In the genomic region with DNA sequence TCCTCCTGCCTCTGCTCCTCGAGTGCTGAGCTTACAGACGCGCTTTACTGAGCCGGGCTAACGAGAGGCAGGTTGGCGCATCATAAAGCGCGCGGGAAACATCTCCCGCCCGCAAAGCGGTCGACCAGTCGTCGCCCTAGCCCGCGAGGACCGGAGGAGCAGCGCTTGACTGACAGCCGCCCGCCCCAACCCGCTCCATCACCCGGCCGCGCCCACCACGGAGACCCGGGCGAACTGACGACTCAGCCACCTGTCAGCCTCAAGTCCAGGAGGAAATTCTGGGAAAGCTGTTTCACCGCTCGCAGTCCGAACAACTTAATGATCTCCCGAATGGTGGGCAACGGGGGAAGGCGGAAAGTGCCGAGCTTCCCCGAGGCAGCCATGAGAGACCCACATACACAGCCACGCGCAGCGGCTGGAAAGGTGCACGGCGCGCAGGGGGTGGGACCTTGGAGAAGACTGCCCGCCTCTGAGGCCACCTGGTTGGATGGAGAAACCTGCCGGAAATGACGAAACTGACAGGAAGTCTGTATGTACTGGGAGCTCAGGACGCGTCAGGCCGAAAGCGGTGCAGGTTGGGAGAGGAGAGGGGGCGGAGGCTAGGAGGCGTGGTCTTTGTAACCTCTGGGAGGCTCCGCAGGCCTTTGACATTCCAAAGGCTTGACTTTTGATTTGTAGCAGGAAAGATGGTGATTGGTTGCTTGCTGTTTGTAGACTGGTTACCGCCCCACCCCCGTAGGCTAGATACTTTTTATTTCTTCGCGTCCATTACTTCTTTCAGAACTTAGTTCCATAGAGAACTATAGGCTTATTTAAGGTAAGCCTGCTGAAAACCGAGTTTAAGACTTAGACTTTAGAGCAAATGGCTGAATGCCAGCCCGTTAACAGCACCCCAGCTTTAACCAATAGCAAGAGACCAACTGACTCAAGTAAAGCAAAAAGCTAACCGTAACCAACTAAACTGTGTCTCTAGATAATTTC, we compare ENCODE assay signal across 8 mouse cellular contexts. TPM values are rescaled to one million over a fixed set of nuclear protein-coding genes. Genes with fewer than 3 reads are reported as not detected.
DNase-seq lines count a peak whose midpoint lies in the region; ATAC-seq and TF ChIP-seq lines count a peak whose summit lies in the region.

A gene (minus strand): TSS at position 451 of the 981 bp plus-strand sequence.

- ATAC-seq in forebrain, embryonic 15.5 days (replicated peaks): peak; percentile 99
- ATAC-seq in neutrophil, adult 5-6 weeks (ENCODE audit: extremely low read depth, insufficient number of reproducible peaks, low FRiP score, poor library complexity, severe bottlenecking): peak; percentile 99

- H3K4me1 ChIP-seq in ES-E14 (ENCODE audit: control insufficient read depth in 2 of 2, insufficient read depth in 2 of 2, low read length in 2 of 2, poor library complexity in 1 of 2): peaks cover 0 to 10% of the 10 kb centered on the region in 2 experiments; a peak in 3 of 4 replicates
- peaks cover 15% of the 10 kb centered on the region for H3K4me1 ChIP-seq in forebrain, embryonic 15.5 days
- peaks cover 3% of the 10 kb centered on the region; the same call in 1 of the 2 replicates for H3K4me1 ChIP-seq in lung, adult 2 months (ENCODE audit: control insufficient read depth, insufficient read depth, low read length)

- no peaks in the 10 kb centered on the region for H3K27me3 ChIP-seq in forebrain, embryonic 15.5 days

- intact Hi-C loops in heart, postnatal 25 days (cut with DNase I): no loop called here

- H3K4me2 ChIP-seq in forebrain, embryonic 15.5 days (replicated peaks): peak within 1 kb of the TSS; percentile 59

- under 1% methylated on average over 60 of the region's 60 CpGs for WGBS in forebrain, embryonic 15.5 days
- WGBS in lung, adult 2 months: under 1% methylated on average over 60 of the region's 60 CpGs

- peak within 1 kb of the TSS; percentile 88 to 89 for H3K4me3 ChIP-seq in ES-E14 (ENCODE audit: insufficient read depth in 1 of 2, low read depth in 1 of 2, low read length in 2 of 2, poor library complexity in 1 of 2, severe bottlenecking in 1 of 2)
- H3K4me3 ChIP-seq in forebrain, embryonic 15.5 days: peak within 1 kb of the TSS; percentile 67
- H3K4me3 ChIP-seq in lung, adult 2 months (replicated peaks; ENCODE audit: extremely low read depth, low read depth, low read length): peak within 1 kb of the TSS; percentile 79

- DNase-seq in ES-E14 (ENCODE audit: low read depth, low spot score): peak; percentile 99
- DNase-seq in cerebellum, adult 11-12 months: peak; percentile 98
- DNase-seq in heart, postnatal 25 days (ENCODE audit: low spot score): peak; percentile 96
- DNase-seq in layer of hippocampus, adult 18-20 months (ENCODE audit: low spot score in 2 of 2): peak; percentile 96 to 99
- peak; percentile 96 for DNase-seq in lung, adult 2 months
- peak; percentile 95 to 98 for DNase-seq in thymus, adult 18-20 months

- TF ChIP-seq CTCF in lung, adult 2 months (IDR thresholded peaks at IDR 0.05; ENCODE audit: insufficient read depth, low read length): no peak

- peak; percentile 63; the same call in 1 of the 2 replicates for TF ChIP-seq POLR2A in lung, adult 2 months (IDR thresholded peaks at IDR 0.05; ENCODE audit: borderline replicate concordance, extremely low read depth, low read depth, low read length)

- H3K36me3 ChIP-seq in ES-E14 (ENCODE audit: control insufficient read depth, insufficient read depth, low read length, poor library complexity, severe bottlenecking): peaks cover 2% of the 10 kb centered on the region
- H3K36me3 ChIP-seq in forebrain, embryonic 15.5 days: no peaks in the 10 kb centered on the region

- in situ Hi-C loops in ES-E14 (cut with MboI; ENCODE audit: low sequenced_read_pairs in 2 of 2, unreplicated experiment in 2 of 2): no loop called here

- peak within 1 kb of the TSS; percentile 90 for H3K9ac ChIP-seq in ES-E14 (ENCODE audit: insufficient read depth, low read depth, low read length, poor library complexity, severe bottlenecking)
- H3K9ac ChIP-seq in forebrain, embryonic 15.5 days (replicated peaks): peak within 1 kb of the TSS; percentile 60

- H3K9me3 ChIP-seq in ES-E14 (ENCODE audit: control insufficient read depth, insufficient read depth, low read depth, low read length): no peaks in the 10 kb centered on the region
- H3K9me3 ChIP-seq in forebrain, embryonic 15.5 days: no peaks in the 10 kb centered on the region

- peak within 1 kb of the TSS; percentile 68 for H3K27ac ChIP-seq in ES-E14 (ENCODE audit: insufficient read depth, low read depth, low read length, poor library complexity, severe bottlenecking)
- peak within 1 kb of the TSS; percentile 92 for H3K27ac ChIP-seq in forebrain, embryonic 15.5 days (replicated peaks)

TF ChIP-seq in ES-E14, 5 proteins besides CTCF, POLR2A, EP300 and RAD21:
- 0 out of 2 replicates have a peak, but pooled peaks have one; percentile 17 for TF ChIP-seq CHD2 (IDR thresholded peaks at IDR 0.05; ENCODE audit: low read depth, low read length)
- TF ChIP-seq ZC3H11A (IDR thresholded peaks at IDR 0.05; ENCODE audit: borderline replicate concordance, low read depth, low read length): no peak
- no peak for TF ChIP-seq ZNF384 (IDR thresholded peaks at IDR 0.05; ENCODE audit: low read depth, low read length)
- peak; percentile 26; the same call in 1 of the 2 replicates for TF ChIP-seq HCFC1 (IDR thresholded peaks at IDR 0.05; ENCODE audit: borderline replicate concordance, insufficient read depth, low read length)
- TF ChIP-seq MAFK (IDR thresholded peaks at IDR 0.05; ENCODE audit: insufficient read depth, low read depth, low read length): peak; percentile 6; the same call in 1 of the 2 replicates

RNA-seq across cellular contexts. Expression of the gene that starts here (rescaled TPM):
- total RNA-seq in ES-E14 (2012; rRNA removed): 12.9 and 14.5 TPM in 2 replicates
- 13.7 and 14.9 TPM in 2 replicates for polyA plus RNA-seq in forebrain, embryonic 15.5 days (2015; fragmentation: Nextera tagmentation; extraction: Ambion mirVana)
- 10 to 100 TPM in 1 of 2 experiments, 1 to 10 TPM in 1; 9.9 to 11.7 TPM for total RNA-seq in heart, postnatal 25 days (2021)
- total RNA-seq in layer of hippocampus, adult 18-20 months (2021): 1 to 10 TPM; 5.2 to 5.9 TPM
- polyA plus RNA-seq in lung, adult 2 months (2012; rRNA removed): 1.3 and 2.1 TPM in 2 replicates
- total RNA-seq in neutrophil, adult 5-6 weeks (2017): 7.4 and 8.2 TPM in 2 replicates

Comparison
In these comparisons a context has a peak if more than half of its experiments do, and no peak if none do; other contexts are left out.
1. Peak in every context shown above with its lines: DNase-seq, ATAC-seq, H3K4me3 ChIP-seq and H3K27ac ChIP-seq.